Mouse (Mus musculus): ENCODE results near the gene Gprc5c. TPM values are rescaled to one million over a fixed set of nuclear protein-coding genes. Genes with fewer than 3 reads are reported as not detected.
"Not testable (repeated sequence)": the region's sequence is repeated elsewhere in the genome, so short reads cannot be mapped to it uniquely, and the experiment has no call there.

The Gprc5c gene
- polyA plus RNA-seq, 1 experiment from 2014 or later, result 55.7 TPM

GRCm38 (mm10) chr11:114889991-114890518 lies 39.1 kb downstream of the Gprc5c start, which contains the start of gene Cd300a:
Gene Cd300a (plus strand): TSS chr11:114890041.
- Histone ChIP-seq H3K27ac (no peak within 1 kb of the TSS), H3K4me3 (no peak within 1 kb of the TSS), H3K4me1 (no peaks in the 10 kb centered on the region), H3K9me3 (no peaks in the 10 kb centered on the region), H3K4me2 (replicated peaks) (no peak within 1 kb of the TSS), H3K36me3 (no peaks in the 10 kb centered on the region), H3K27me3 (no peaks in the 10 kb centered on the region), H3K9ac (no peak within 1 kb of the TSS)
- ATAC-seq (ENCODE audit: insufficient number of reproducible peaks, insufficient read depth, low FRiP score, low TSS enrichment), result no peak
- 63% methylated on average over 18 of the region's 18 CpGs for WGBS

GRCm38 (mm10) chr11:114890542-114890941 lies 39.6 kb downstream of the Gprc5c start:
- no peaks in the 10 kb centered on the region for H3K27me3 ChIP-seq
- ATAC-seq (ENCODE audit: insufficient number of reproducible peaks, insufficient read depth, low FRiP score, low TSS enrichment), result no peak
- H3K9ac ChIP-seq, result no peak overlapping the region
- H3K4me3 ChIP-seq, result no peak overlapping the region
- H3K36me3 ChIP-seq, result no peaks in the 10 kb centered on the region
- H3K4me2 ChIP-seq (replicated peaks), result no peak overlapping the region
- H3K27ac ChIP-seq, result no peak overlapping the region
- 56% methylated on average over 5 of the region's 5 CpGs for WGBS
- no peaks in the 10 kb centered on the region for H3K9me3 ChIP-seq
- H3K4me1 ChIP-seq, result no peaks in the 10 kb centered on the region

DNA sequence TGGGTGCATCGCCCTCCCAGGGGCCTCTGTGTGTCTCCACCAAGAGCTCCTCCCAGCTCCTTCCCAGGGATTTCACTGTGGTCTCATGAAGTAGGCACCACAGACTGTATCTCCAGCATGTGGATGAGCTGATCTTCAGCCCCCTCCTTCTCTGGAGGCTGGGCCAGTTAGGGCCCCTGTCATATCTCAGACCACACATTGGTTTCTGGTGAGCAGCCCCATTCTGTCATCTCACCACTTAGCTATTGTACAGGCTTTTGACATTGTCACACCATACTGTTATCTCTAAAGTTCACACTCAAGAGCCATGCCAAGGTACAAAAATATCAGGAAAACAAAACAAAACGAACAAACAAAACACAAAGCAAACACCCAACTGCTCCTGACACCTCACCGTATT lies 45.1 kb downstream of the Gprc5c start:
- ATAC-seq (ENCODE audit: insufficient number of reproducible peaks, insufficient read depth, low FRiP score, low TSS enrichment), result no peak
- Histone ChIP-seq H3K4me1 (no peaks in the 10 kb centered on the region), H3K4me3 (no peak overlapping the region), H3K36me3 (no peaks in the 10 kb centered on the region), H3K9ac (no peak overlapping the region), H3K4me2 (replicated peaks) (no peak overlapping the region), H3K27me3 (no peaks in the 10 kb centered on the region), H3K27ac (no peak overlapping the region), H3K9me3 (no peaks in the 10 kb centered on the region)
- 79% methylated on average over 3 of the region's 3 CpGs for WGBS

DNA sequence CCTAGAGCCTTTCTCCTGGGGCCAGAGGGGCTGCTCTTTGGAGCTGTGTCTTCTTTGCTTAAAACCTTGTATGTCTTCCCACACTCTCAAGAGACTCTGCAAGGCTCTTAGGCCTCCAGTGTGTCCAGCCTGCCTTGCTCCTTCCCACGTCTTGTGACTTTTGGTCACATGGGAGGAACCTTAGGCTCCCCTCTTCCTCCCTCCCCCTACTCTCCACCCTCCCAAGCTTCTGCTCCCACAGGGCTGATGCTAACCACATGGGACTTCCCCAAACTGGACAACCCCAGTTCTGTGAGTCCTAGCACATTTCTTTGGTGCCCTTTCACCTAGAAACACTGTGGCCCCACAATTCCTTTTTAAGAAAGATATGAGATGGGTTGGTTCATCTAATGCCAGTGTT lies 47.1 kb downstream of the Gprc5c start:
- H3K9ac ChIP-seq, result no peak overlapping the region
- no peak overlapping the region for H3K4me2 ChIP-seq (replicated peaks)
- no peaks in the 10 kb centered on the region for H3K36me3 ChIP-seq
- H3K9me3 ChIP-seq, result no peaks in the 10 kb centered on the region
- no peaks in the 10 kb centered on the region for H3K4me1 ChIP-seq
- WGBS, result 32% methylated on average over 1 of the region's 1 CpGs
- H3K27me3 ChIP-seq, result no peaks in the 10 kb centered on the region
- ATAC-seq (ENCODE audit: insufficient number of reproducible peaks, insufficient read depth, low FRiP score, low TSS enrichment), result no peak
- H3K27ac ChIP-seq, result no peak overlapping the region
- no peak overlapping the region for H3K4me3 ChIP-seq

DNA sequence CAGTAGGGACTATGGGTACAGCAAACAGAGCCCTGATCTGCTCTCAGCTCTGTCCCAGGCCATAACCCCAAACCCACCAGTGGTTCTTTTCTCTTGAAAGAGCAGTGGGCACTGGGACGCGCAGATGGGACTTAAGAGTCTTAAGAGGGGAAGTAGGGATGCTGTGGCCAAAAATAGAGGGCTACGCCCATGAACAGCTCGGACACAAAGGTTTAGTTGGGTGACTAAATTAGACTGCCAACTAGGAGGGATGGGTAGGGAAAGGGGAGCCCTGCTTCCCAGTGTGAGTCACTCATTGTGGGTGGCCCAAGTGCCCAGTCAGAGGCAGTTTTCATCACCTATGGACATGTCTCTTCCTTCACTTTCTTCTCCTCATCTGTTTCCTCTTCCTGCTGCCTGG lies 52.3 kb downstream of the Gprc5c start:
- H3K9me3 ChIP-seq, result no peaks in the 10 kb centered on the region
- 94% methylated on average over 4 of the region's 4 CpGs for WGBS
- H3K27me3 ChIP-seq, result no peaks in the 10 kb centered on the region
- no peak for ATAC-seq (ENCODE audit: insufficient number of reproducible peaks, insufficient read depth, low FRiP score, low TSS enrichment)
- no peaks in the 10 kb centered on the region for H3K4me1 ChIP-seq
- H3K4me2 ChIP-seq (replicated peaks), result no peak overlapping the region
- H3K36me3 ChIP-seq, result no peaks in the 10 kb centered on the region
- no peak overlapping the region for H3K27ac ChIP-seq
- H3K4me3 ChIP-seq, result no peak overlapping the region
- no peak overlapping the region for H3K9ac ChIP-seq

DNA sequence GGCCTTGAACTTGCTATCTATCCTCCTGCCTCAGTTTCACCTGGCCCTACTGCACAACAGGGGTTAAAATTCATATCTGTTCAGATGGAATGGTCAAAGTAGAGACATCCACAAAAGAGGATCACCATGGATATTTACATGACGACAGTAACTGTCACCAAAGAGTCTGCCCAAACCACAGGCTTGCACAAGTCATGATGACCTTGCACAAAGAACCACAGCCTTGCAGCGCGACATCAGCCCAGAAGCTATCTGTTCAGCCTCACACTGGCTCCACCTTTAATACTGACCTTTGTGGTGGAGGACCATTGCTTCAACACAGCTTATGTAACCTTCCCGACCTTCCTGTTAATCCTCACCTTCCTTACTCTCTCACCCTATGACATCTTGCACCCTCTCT lies 56.6 kb downstream of the Gprc5c start:
- Histone ChIP-seq H3K4me3 (no peak overlapping the region), H3K4me2 (replicated peaks) (no peak overlapping the region), H3K27ac (no peak overlapping the region), H3K9ac (no peak overlapping the region), H3K9me3 (no peaks in the 10 kb centered on the region), H3K27me3 (no peaks in the 10 kb centered on the region), H3K36me3 (no peaks in the 10 kb centered on the region), H3K4me1 (no peaks in the 10 kb centered on the region)
- WGBS, result 83% methylated on average over 4 of the region's 4 CpGs
- no peak for ATAC-seq (ENCODE audit: insufficient number of reproducible peaks, insufficient read depth, low FRiP score, low TSS enrichment)

GRCm38 (mm10) chr11:114908086-114908485 lies 57.1 kb downstream of the Gprc5c start:
- no peak overlapping the region for H3K4me2 ChIP-seq (replicated peaks)
- ATAC-seq (ENCODE audit: insufficient number of reproducible peaks, insufficient read depth, low FRiP score, low TSS enrichment), result no peak
- H3K9me3 ChIP-seq, result no peaks in the 10 kb centered on the region
- no peaks in the 10 kb centered on the region for H3K36me3 ChIP-seq
- H3K4me1 ChIP-seq, result no peaks in the 10 kb centered on the region
- no peak overlapping the region for H3K9ac ChIP-seq
- no peak overlapping the region for H3K4me3 ChIP-seq
- WGBS, result 53% methylated on average over 4 of the region's 4 CpGs
- H3K27ac ChIP-seq, result no peak overlapping the region
- H3K27me3 ChIP-seq, result no peaks in the 10 kb centered on the region

GRCm38 (mm10) chr11:114909538-114909937 lies 58.6 kb downstream of the Gprc5c start:
- not testable (repeated sequence) for H3K4me1 ChIP-seq; H3K4me2 ChIP-seq (replicated peaks); H3K27me3 ChIP-seq; H3K27ac ChIP-seq; H3K9me3 ChIP-seq; ATAC-seq (ENCODE audit: insufficient number of reproducible peaks, insufficient read depth, low FRiP score, low TSS enrichment); H3K9ac ChIP-seq; H3K4me3 ChIP-seq; H3K36me3 ChIP-seq
- 38% methylated on average over 3 of the region's 3 CpGs for WGBS

DNA sequence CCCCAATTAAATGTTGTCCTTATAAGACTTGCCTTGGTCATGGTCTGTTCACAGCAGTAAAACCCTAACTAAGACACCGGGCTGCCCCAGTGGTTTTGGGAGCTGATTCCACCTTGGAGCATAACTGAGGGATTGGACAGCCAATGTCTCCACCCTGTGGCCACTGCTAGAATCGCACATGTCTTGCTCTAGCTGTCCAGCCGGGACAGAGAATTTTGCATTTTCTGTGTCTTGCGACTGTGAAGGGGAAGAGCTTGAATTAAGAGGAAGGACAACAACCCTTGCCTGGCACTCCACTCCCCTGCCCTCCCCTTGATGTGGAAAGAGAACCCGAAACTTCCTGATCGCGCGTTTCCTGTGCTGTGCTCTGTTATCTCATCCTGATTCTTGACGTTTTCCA lies 61.9 kb downstream of the Gprc5c start:
- no peaks in the 10 kb centered on the region for H3K36me3 ChIP-seq
- no peaks in the 10 kb centered on the region for H3K4me1 ChIP-seq
- H3K4me3 ChIP-seq, result no peak overlapping the region
- no peaks in the 10 kb centered on the region for H3K27me3 ChIP-seq
- H3K27ac ChIP-seq, result no peak overlapping the region
- H3K4me2 ChIP-seq (replicated peaks), result no peak overlapping the region
- no peaks in the 10 kb centered on the region for H3K9me3 ChIP-seq
- ATAC-seq (ENCODE audit: insufficient number of reproducible peaks, insufficient read depth, low FRiP score, low TSS enrichment), result no peak
- no peak overlapping the region for H3K9ac ChIP-seq
- WGBS, result 17% methylated on average over 9 of the region's 9 CpGs

DNA sequence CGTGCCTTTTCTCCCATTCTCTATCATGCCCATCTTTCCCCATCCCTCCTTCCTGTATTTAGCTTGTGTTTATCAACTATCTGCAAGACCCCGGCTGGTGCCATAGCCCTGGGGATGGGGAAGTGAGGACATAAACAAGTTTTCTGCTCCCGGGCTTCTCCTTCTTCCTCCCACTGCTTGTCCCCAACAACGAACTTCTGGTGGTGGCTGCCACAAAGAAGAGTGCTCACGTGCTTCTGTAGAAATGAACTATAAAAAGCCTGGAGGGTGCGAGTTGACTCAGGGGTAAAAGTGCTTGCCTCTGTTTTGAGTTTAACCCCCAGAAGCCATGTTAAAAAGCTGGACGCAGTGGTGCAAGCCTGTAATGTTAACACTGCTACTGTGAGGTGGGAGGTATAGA lies 64.0 kb downstream of the Gprc5c start:
- 41% methylated on average over 7 of the region's 7 CpGs for whole genome bisulfite sequencing
- no peak overlapping the region for H3K9ac ChIP-seq

DNA sequence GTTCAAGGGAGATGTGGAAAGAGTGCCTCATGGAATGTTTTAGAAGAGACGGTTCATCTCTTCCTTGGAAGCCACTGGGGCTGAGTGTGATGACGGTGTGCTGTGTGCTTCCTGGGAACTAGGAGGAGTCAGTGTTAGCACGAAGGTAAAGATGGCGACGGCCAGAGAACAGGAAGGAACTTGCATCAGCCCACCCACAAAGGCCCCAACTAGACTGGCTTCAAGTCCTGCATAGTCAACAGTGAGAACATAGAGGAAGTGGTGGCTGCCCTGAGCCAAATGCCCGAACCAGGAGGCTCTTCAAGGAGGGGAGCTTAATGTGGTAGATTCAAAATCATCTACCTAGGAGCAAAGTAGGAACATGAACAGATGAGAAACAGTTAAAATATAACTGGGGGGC lies 66.2 kb downstream of the Gprc5c start:
- WGBS, result 80% methylated on average over 6 of the region's 6 CpGs
- no peak overlapping the region for H3K9ac ChIP-seq
- H3K4me1 ChIP-seq, result no peaks in the 10 kb centered on the region
- no peaks in the 10 kb centered on the region for H3K36me3 ChIP-seq
- H3K4me3 ChIP-seq, result no peak overlapping the region
- no peak for ATAC-seq (ENCODE audit: insufficient number of reproducible peaks, insufficient read depth, low FRiP score, low TSS enrichment)
- no peaks in the 10 kb centered on the region for H3K9me3 ChIP-seq
- H3K27me3 ChIP-seq, result no peaks in the 10 kb centered on the region
- H3K4me2 ChIP-seq (replicated peaks), result no peak overlapping the region
- no peak overlapping the region for H3K27ac ChIP-seq

More for the DNA sequence above, 64.0 kb downstream of the Gprc5c start:
- no peak overlapping the region for H3K4me3 ChIP-seq
- no peaks in the 10 kb centered on the region for H3K4me1 ChIP-seq
- H3K27me3 ChIP-seq, result no peaks in the 10 kb centered on the region
- H3K36me3 ChIP-seq, result no peaks in the 10 kb centered on the region
- H3K9me3 ChIP-seq, result no peaks in the 10 kb centered on the region
- H3K4me2 ChIP-seq (replicated peaks), result no peak overlapping the region
- H3K27ac ChIP-seq, result no peak overlapping the region
- no peak for ATAC-seq (ENCODE audit: insufficient number of reproducible peaks, insufficient read depth, low FRiP score, low TSS enrichment)
